ENCODE assay signal across 16 mouse cellular contexts in the genomic region with DNA sequence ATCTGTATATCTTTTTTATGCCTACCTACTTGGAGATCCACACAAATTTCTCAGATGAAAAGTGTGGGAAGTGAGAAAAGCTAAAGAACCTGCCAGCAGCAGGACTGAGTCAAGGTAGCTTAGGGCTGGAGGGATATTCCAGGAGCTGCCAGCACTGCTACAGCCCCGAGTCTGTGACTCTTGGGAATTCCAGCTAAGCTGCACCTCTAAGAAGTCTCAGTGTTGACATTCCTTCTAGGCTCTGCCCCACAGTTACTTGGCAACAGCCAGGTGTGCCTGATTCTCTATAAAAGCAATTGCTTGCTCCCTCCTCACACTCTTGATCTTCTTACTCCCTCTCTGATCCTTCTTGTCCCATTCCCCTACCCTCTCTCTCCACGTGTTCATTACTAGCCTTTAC. TPM values are rescaled to one million over a fixed set of nuclear protein-coding genes. Genes with fewer than 3 reads are reported as not detected.
DNase-seq lines count a peak whose midpoint lies in the region; ATAC-seq lines count a peak whose summit lies in the region.
"Had no signal": no experiment of that assay in that cellular context is flagged by ENCODE, and none has a peak within 500 bp of the region (broad histone marks: within the 10 kb centered on the region; RNA-seq: fewer than 3 reads in every experiment).

No protein-coding gene starts in this region.

- no peak for DNase-seq in kidney, adult 8-10 months
- DNase-seq in R1 (ENCODE audit: low read depth, low spot score), result peak; percentile 14
- peak; percentile 24 for DNase-seq in limb, embryonic 11.5 days (ENCODE audit: low spot score)
- DNase-seq in heart, postnatal 4 days, result no peak
- no peak for DNase-seq in thymus, postnatal 36 days
- DNase-seq: adrenal gland, postnatal 36 days; cerebellum, adult 8-10 months; thymus, adult 18-20 months had no signal

- ATAC-seq in kidney, embryonic 15.5 days (replicated peaks; ENCODE audit: low FRiP score), result peak; percentile 64; the same call in 1 of the 2 replicates
- ATAC-seq in limb, embryonic 11.5 days (ENCODE audit: insufficient number of reproducible peaks, low FRiP score, low TSS enrichment, low read depth), result no peak
- peak; percentile 43; the same call in 1 of the 2 replicates for ATAC-seq in stomach, embryonic 15.5 days (ENCODE audit: insufficient read depth, low FRiP score, low read depth)
- no peak for ATAC-seq in hindbrain, embryonic 16.5 days
- ATAC-seq: forebrain, embryonic 14.5 days had no signal

- H3K4me1 ChIP-seq in kidney, embryonic 15.5 days, result peaks cover 15% of the 10 kb centered on the region
- H3K4me1 ChIP-seq in limb, embryonic 11.5 days (ENCODE audit: control insufficient read depth, insufficient read depth, low read length), result peaks cover 5% of the 10 kb centered on the region
- no peaks in the 10 kb centered on the region for H3K4me1 ChIP-seq in stomach, embryonic 15.5 days
- H3K4me1 ChIP-seq in hindbrain, embryonic 16.5 days (ENCODE audit: control insufficient read depth, insufficient read depth, low read depth, low read length), result no peaks in the 10 kb centered on the region
- H3K4me1 ChIP-seq: hindbrain, embryonic 10.5 days had no signal

- no peak overlapping the region for H3K4me2 ChIP-seq in kidney, embryonic 15.5 days
- no peak overlapping the region for H3K4me2 ChIP-seq in limb, embryonic 11.5 days (ENCODE audit: low read depth, severe bottlenecking)
- no peak overlapping the region for H3K4me2 ChIP-seq in stomach, embryonic 15.5 days
- H3K4me2 ChIP-seq in hindbrain, embryonic 16.5 days (ENCODE audit: low read length), result no peak overlapping the region
- H3K4me2 ChIP-seq: liver, embryonic 11.5 days had no signal

- no peaks in the 10 kb centered on the region for H3K9me3 ChIP-seq in kidney, embryonic 15.5 days (replicated peaks)
- no peaks in the 10 kb centered on the region for H3K9me3 ChIP-seq in limb, embryonic 11.5 days (ENCODE audit: control insufficient read depth, low read length)
- H3K9me3 ChIP-seq in stomach, embryonic 15.5 days, result no peaks in the 10 kb centered on the region
- no peaks in the 10 kb centered on the region for H3K9me3 ChIP-seq in hindbrain, embryonic 16.5 days (ENCODE audit: control insufficient read depth, low read length)
- H3K9me3 ChIP-seq: hindbrain, embryonic 10.5 days had no signal

- no peak overlapping the region for H3K4me3 ChIP-seq in kidney, embryonic 15.5 days (replicated peaks)
- no peak overlapping the region for H3K4me3 ChIP-seq in limb, embryonic 11.5 days (ENCODE audit: low read depth, low read length)
- no peak overlapping the region for H3K4me3 ChIP-seq in stomach, embryonic 15.5 days (replicated peaks)
- no peak overlapping the region for H3K4me3 ChIP-seq in hindbrain, embryonic 16.5 days (ENCODE audit: low read length)
- H3K4me3 ChIP-seq: hindbrain, embryonic 10.5 days; layer of hippocampus, adult 2 months had no signal

- 0 out of 2 replicates have a peak overlapping the region, but pooled peaks have one; percentile 56 for H3K27ac ChIP-seq in kidney, embryonic 15.5 days
- no peak overlapping the region for H3K27ac ChIP-seq in limb, embryonic 11.5 days (replicated peaks; ENCODE audit: low read depth, low read length)
- no peak overlapping the region for H3K27ac ChIP-seq in stomach, embryonic 15.5 days
- no peak overlapping the region for H3K27ac ChIP-seq in hindbrain, embryonic 16.5 days (ENCODE audit: low read depth, low read length)
- H3K27ac ChIP-seq: hindbrain, embryonic 10.5 days; layer of hippocampus, adult 2 months had no signal

- H3K36me3 ChIP-seq in kidney, embryonic 15.5 days, result no peaks in the 10 kb centered on the region
- no peaks in the 10 kb centered on the region for H3K36me3 ChIP-seq in limb, embryonic 11.5 days (ENCODE audit: control insufficient read depth, insufficient read depth, low read length)
- no peaks in the 10 kb centered on the region for H3K36me3 ChIP-seq in stomach, embryonic 15.5 days
- H3K36me3 ChIP-seq in hindbrain, embryonic 16.5 days (ENCODE audit: control insufficient read depth, insufficient read depth, low read length), result no peaks in the 10 kb centered on the region
- H3K36me3 ChIP-seq: hindbrain, embryonic 10.5 days had no signal

- WGBS in kidney, embryonic 15.5 days, result 19% methylated on average over 2 of the region's 2 CpGs
- WGBS in limb, embryonic 11.5 days, result 10% methylated on average over 2 of the region's 2 CpGs
- 20% methylated on average over 2 of the region's 2 CpGs for WGBS in stomach, embryonic 15.5 days
- WGBS in hindbrain, embryonic 16.5 days, result 22% methylated on average over 2 of the region's 2 CpGs

- no peak overlapping the region for H3K9ac ChIP-seq in kidney, embryonic 15.5 days
- no peak overlapping the region for H3K9ac ChIP-seq in limb, embryonic 11.5 days (ENCODE audit: low read length)
- no peak overlapping the region for H3K9ac ChIP-seq in stomach, embryonic 15.5 days
- H3K9ac ChIP-seq in hindbrain, embryonic 16.5 days (ENCODE audit: low read depth, low read length), result no peak overlapping the region

- H3K27me3 ChIP-seq in kidney, embryonic 15.5 days, result no peaks in the 10 kb centered on the region
- no peaks in the 10 kb centered on the region for H3K27me3 ChIP-seq in limb, embryonic 11.5 days (ENCODE audit: control insufficient read depth, insufficient read depth, low read length)
- no peaks in the 10 kb centered on the region for H3K27me3 ChIP-seq in stomach, embryonic 15.5 days (replicated peaks)
- H3K27me3 ChIP-seq in hindbrain, embryonic 16.5 days (replicated peaks; ENCODE audit: control insufficient read depth, insufficient read depth, low read length), result no peaks in the 10 kb centered on the region

RNA-seq across cellular contexts. Expression of gene Nrp1, which starts 30.5 kb away (rescaled TPM):
- 130 and 140 TPM in 2 replicates for polyA plus RNA-seq in kidney, embryonic 15.5 days (2015; fragmentation: Nextera tagmentation; extraction: Ambion mirVana)
- polyA plus RNA-seq in limb, embryonic 11.5 days (2014; fragmentation: Nextera tagmentation; extraction: Ambion mirVana), result 51.1 and 54.1 TPM in 2 replicates
- polyA plus RNA-seq in stomach, embryonic 15.5 days (2015; fragmentation: Nextera tagmentation; extraction: Ambion mirVana), result 62.7 and 76.0 TPM in 2 replicates
- 100 to 1,000 TPM; 153 to 156 TPM for total RNA-seq in heart, postnatal 4 days (2021)
- 82.9 and 87.0 TPM in 2 replicates for polyA plus RNA-seq in hindbrain, embryonic 16.5 days (2015; fragmentation: Nextera tagmentation; extraction: Ambion mirVana)
- total RNA-seq: MEL had no signal

Comparison
In these comparisons a context has a peak if more than half of its experiments do, and no peak if none do; other contexts are left out.
1. ATAC-seq: peak in kidney, embryonic 15.5 days (single experiment) and stomach, embryonic 15.5 days (single experiment); none in limb, embryonic 11.5 days (single experiment) and hindbrain, embryonic 16.5 days (single experiment).
2. DNase-seq: peak in R1 (single experiment) and limb, embryonic 11.5 days (single experiment); none in kidney, adult 8-10 months (0 of 2), heart, postnatal 4 days (single experiment) and thymus, postnatal 36 days (0 of 2).